In the genomic region with DNA sequence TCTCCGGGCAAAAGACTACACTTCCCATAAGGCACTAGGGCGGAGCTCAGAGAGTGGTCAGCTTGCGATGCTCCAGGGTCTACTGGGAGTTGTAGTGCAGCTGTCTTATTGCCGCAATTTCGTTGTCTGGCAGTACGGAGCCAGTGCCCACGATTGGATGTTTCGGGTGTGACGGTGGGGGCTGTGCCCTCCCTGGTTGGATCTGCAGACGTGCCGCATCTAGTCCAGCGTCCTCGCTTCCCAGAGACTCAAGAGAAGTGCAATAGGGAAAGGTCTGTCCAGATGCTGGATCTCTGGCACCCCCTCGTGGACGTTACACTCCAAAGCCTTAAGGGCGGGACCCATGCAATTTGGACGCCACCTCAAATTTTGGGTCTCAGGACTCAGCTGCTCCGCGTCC, we compare ENCODE assay signal across 8 mouse cellular contexts. TPM values are rescaled to one million over a fixed set of nuclear protein-coding genes. Genes with fewer than 3 reads are reported as not detected.
DNase-seq lines count a peak whose midpoint lies in the region; ATAC-seq lines count a peak whose summit lies in the region.

No protein-coding gene starts in this region.

- H3K4me1 ChIP-seq in hindbrain, embryonic 16.5 days (ENCODE audit: control insufficient read depth, insufficient read depth, low read depth, low read length) = peaks cover 5% of the 10 kb centered on the region; the same call in 1 of the 2 replicates

- WGBS in hindbrain, embryonic 16.5 days = 5% methylated on average over 19 of the region's 19 CpGs

- H3K27ac ChIP-seq in hindbrain, embryonic 16.5 days (ENCODE audit: low read depth, low read length) = peak overlapping the region; percentile 70

- peak overlapping the region; percentile 74 for H3K4me2 ChIP-seq in hindbrain, embryonic 16.5 days (ENCODE audit: low read length)

- no peaks in the 10 kb centered on the region for H3K27me3 ChIP-seq in hindbrain, embryonic 16.5 days (replicated peaks; ENCODE audit: control insufficient read depth, insufficient read depth, low read length)

- peak overlapping the region; percentile 68 for H3K9ac ChIP-seq in hindbrain, embryonic 16.5 days (ENCODE audit: low read depth, low read length)

- H3K9me3 ChIP-seq in hindbrain, embryonic 16.5 days (ENCODE audit: control insufficient read depth, low read length) = no peaks in the 10 kb centered on the region

- peaks cover 2% of the 10 kb centered on the region; the same call in 1 of the 2 replicates for H3K36me3 ChIP-seq in hindbrain, embryonic 16.5 days (ENCODE audit: control insufficient read depth, insufficient read depth, low read length)

- H3K4me3 ChIP-seq in hindbrain, embryonic 16.5 days (ENCODE audit: low read length) = peak overlapping the region; percentile 42

- peak; percentile 81 for DNase-seq in WW6 (ENCODE audit: low read depth, low spot score)
- peak; percentile 78 to 90 for DNase-seq in cerebellum, postnatal 4 days (ENCODE audit: low spot score in 2 of 2)
- DNase-seq in gastrocnemius, adult 18-20 months (ENCODE audit: low spot score) = peak; percentile 97
- peak; percentile 92 to 97 for DNase-seq in left cerebral cortex, adult 18-20 months (ENCODE audit: low spot score in 2 of 2)
- DNase-seq in right cerebral cortex, adult 2 months (ENCODE audit: low spot score in 2 of 2) = peak; percentile 98
- DNase-seq in urinary bladder, postnatal 14 days (ENCODE audit: low spot score) = peak; percentile 94

- peak; percentile 99 for ATAC-seq in hindbrain, embryonic 16.5 days
- peak; percentile 86 for ATAC-seq in megakaryocyte, adult 5-6 weeks (ENCODE audit: poor library complexity, severe bottlenecking)

RNA-seq across cellular contexts. Expression of gene Bcat2, which starts 19.2 kb away (rescaled TPM):
- 10 to 100 TPM; 95.0 to 98.1 TPM for total RNA-seq in gastrocnemius, adult 18-20 months (2021)
- 22.7 and 27.0 TPM in 2 replicates for polyA plus RNA-seq in hindbrain, embryonic 16.5 days (2015; fragmentation: Nextera tagmentation; extraction: Ambion mirVana)
- total RNA-seq in left cerebral cortex, adult 18-20 months (2021) = 10 to 100 TPM; 25.3 to 26.9 TPM
- total RNA-seq in megakaryocyte, adult 5-6 weeks (2015) = 24.6 and 26.6 TPM in 2 replicates
- 16.7 and 24.1 TPM in 2 replicates for total RNA-seq in megakaryocyte, adult 5-6 weeks (2017)

RNA-seq across cellular contexts. Expression of gene Fgf21, which starts 26.1 kb away (rescaled TPM):
- not detected for total RNA-seq in gastrocnemius, adult 18-20 months (2021)
- not detected in 2 replicates for polyA plus RNA-seq in hindbrain, embryonic 16.5 days (2015; fragmentation: Nextera tagmentation; extraction: Ambion mirVana)
- total RNA-seq in left cerebral cortex, adult 18-20 months (2021) = not detected
- not detected in 2 replicates for total RNA-seq in megakaryocyte, adult 5-6 weeks (2015)
- not detected in 2 replicates for total RNA-seq in megakaryocyte, adult 5-6 weeks (2017)

RNA-seq across cellular contexts. Expression of gene Fut1, which starts 27.9 kb away (rescaled TPM):
- total RNA-seq in gastrocnemius, adult 18-20 months (2021) = not detected
- polyA plus RNA-seq in hindbrain, embryonic 16.5 days (2015; fragmentation: Nextera tagmentation; extraction: Ambion mirVana) = not detected in 2 replicates
- total RNA-seq in left cerebral cortex, adult 18-20 months (2021) = not detected
- total RNA-seq in megakaryocyte, adult 5-6 weeks (2015) = not detected in 2 replicates
- total RNA-seq in megakaryocyte, adult 5-6 weeks (2017) = not detected in 2 replicates

RNA-seq across cellular contexts. Expression of gene Izumo1, which starts 32.4 kb away (rescaled TPM):
- not detected for total RNA-seq in gastrocnemius, adult 18-20 months (2021)
- not detected in 2 replicates for polyA plus RNA-seq in hindbrain, embryonic 16.5 days (2015; fragmentation: Nextera tagmentation; extraction: Ambion mirVana)
- total RNA-seq in left cerebral cortex, adult 18-20 months (2021) = under 1 TPM in 1 of 2 experiments, not detected in 1; 0.21 TPM
- not detected in 2 replicates for total RNA-seq in megakaryocyte, adult 5-6 weeks (2015)
- 0.22 TPM in 1 of 2 replicates, not detected in the other for total RNA-seq in megakaryocyte, adult 5-6 weeks (2017)

RNA-seq across cellular contexts. Expression of gene Hsd17b14, which starts 34.5 kb away (rescaled TPM):
- total RNA-seq in gastrocnemius, adult 18-20 months (2021) = 1 to 10 TPM in 1 of 2 experiments, under 1 TPM in 1; 0.91 to 1.9 TPM
- polyA plus RNA-seq in hindbrain, embryonic 16.5 days (2015; fragmentation: Nextera tagmentation; extraction: Ambion mirVana) = 0.43 and 0.80 TPM in 2 replicates
- total RNA-seq in left cerebral cortex, adult 18-20 months (2021) = under 1 TPM; 0.37 to 0.56 TPM
- 0.25 TPM in 1 of 2 replicates, not detected in the other for total RNA-seq in megakaryocyte, adult 5-6 weeks (2015)
- not detected in 2 replicates for total RNA-seq in megakaryocyte, adult 5-6 weeks (2017)

Comparison
In these comparisons a context has a peak if more than half of its experiments do, and no peak if none do; other contexts are left out.
1. Peak in every context shown above with its lines: DNase-seq, ATAC-seq, H3K4me3 ChIP-seq and H3K27ac ChIP-seq.